Mouse (Mus musculus) liver, embryonic 18 days (tissue): ENCODE data around the gene Prl7c1. TPM values are rescaled to one million over a fixed set of nuclear protein-coding genes. Genes with fewer than 3 reads are reported as not detected.

Experiments used
- polyA plus RNA-seq: library from polyadenylated mRNA; depleted of rRNA; stranded (reverse); fragments of >200 nt; gene quantifications from 2 replicates; pipeline ENCODE4 v1.2.3, GENCODE M21; 2012; rRNA removed

Prl7c1 gene
- polyA plus RNA-seq, result not detected in 2 replicates

GRCm38 (mm10) chr13:27780704-27781103 lies at the start of gene Prl7c1:
Gene Prl7c1 (minus strand): TSS chr13:27780804.

DNA sequence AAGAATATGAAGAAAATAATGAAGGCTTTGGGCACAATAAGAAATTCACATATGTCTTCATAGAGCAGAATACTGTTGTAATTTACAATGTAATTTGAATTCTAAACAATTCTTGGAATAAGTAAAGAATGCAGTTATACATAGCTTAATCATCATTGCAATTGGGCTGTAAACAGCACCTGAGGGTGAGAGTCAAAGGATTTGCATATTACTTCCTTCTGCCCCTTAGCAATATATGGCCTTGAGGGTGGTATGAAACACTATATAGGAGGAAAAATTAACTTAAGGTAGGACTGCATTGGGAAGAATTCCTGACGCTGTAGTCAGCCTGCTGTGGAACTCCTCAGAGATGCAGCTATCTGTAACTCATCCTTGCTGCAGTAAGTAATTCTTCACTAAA lies 20.8 kb upstream of the Prl7c1 start, which contains the start of gene Prl2a1:
Gene Prl2a1 (plus strand): TSS at position 301 of the 400 bp plus-strand sequence.

Other genes starting within 250 kb of the Prl7c1 start
- gene Prl8a9, start 216.2 kb downstream of the Prl7c1 start, polyA plus RNA-seq, result not detected in 2 replicates
- gene Prl8a1, start 198.6 kb downstream of the Prl7c1 start, polyA plus RNA-seq, result not detected in 2 replicates
- gene Prl7b1, start 170.2 kb downstream of the Prl7c1 start, polyA plus RNA-seq, result not detected in 2 replicates
- not detected in 2 replicates for gene Prl7a1, start 138.3 kb downstream of the Prl7c1 start, polyA plus RNA-seq
- not detected in 2 replicates for gene Prl7a2, start 112.8 kb downstream of the Prl7c1 start, polyA plus RNA-seq
- not detected in 2 replicates for gene Prl7d1, start 64.1 kb downstream of the Prl7c1 start, polyA plus RNA-seq
- not detected in 2 replicates for gene Prl2a1, start 20.9 kb upstream of the Prl7c1 start, polyA plus RNA-seq
- gene Prl2c1, start 68.5 kb upstream of the Prl7c1 start, polyA plus RNA-seq, result not detected in 2 replicates
- gene Prl4a1, start 235.4 kb upstream of the Prl7c1 start, polyA plus RNA-seq, result not detected in 2 replicates